Mouse (Mus musculus) heart, postnatal 36 days (tissue): ENCODE results near the gene Kcnk13. TPM values are rescaled to one million over a fixed set of nuclear protein-coding genes. Genes with fewer than 3 reads are reported as not detected.

Experiments used
- DNase-seq, 2 experiments: peaks; one replicate each; pipeline ENCODE4 v3.0.0; 2021 to 2022
- intact Hi-C: fragments of 180-260 bp; cut with DNase I; formaldehyde crosslinking; loops from one replicate; pipeline ENCODE4 v1.15.1; 2025
- total RNA-seq, 2 experiments: library from RNA; stranded (reverse); gene quantifications; 2 replicates each; pipeline ENCODE4 v1.2.3; 2021

Kcnk13 gene
- total RNA-seq, 2 experiments from 2014 or later, result 0.36 to 0.38 TPM

DNA sequence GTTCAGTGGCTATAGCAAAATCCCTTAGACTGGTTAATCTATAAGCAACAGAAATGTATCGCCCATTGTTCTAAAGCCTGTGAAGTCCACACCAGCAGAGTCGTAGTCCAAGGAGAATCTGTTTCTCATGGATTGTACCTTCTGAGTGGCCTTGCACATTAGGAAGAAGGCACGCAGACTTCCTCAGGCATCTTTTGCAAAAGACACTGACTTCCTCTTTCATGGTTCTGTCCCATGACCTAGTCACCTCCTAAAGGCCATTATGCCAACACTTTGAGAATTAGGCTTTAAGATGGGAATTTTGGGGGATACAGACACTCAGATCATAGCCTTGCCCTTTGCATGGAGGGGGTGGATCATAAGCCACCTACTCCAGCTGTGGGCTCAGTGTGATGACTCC is 48.5 kb downstream of the Kcnk13 start:
- intact Hi-C loops, result no loop called here
- DNase-seq, result no peak

DNA sequence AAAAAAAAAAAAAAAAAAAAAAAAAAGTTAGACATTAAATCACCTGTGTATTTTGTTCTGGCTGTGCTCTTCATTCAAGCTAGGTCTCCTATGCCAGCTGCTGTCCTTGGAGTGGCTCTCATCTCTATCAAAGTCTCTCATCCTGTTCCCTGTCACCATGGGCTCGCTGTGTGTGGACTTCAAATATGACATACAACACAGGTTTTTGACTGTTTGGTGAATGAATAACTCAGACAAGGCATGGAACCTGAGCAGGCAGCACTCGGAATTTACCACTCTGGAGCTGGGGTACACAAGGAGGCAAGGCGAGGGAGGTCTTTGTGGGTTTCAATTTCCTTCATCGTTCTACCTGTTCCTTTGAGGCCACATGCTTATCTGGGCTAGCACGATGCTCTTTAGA is 50.8 kb downstream of the Kcnk13 start:
- intact Hi-C loops, result no loop called here

DNA sequence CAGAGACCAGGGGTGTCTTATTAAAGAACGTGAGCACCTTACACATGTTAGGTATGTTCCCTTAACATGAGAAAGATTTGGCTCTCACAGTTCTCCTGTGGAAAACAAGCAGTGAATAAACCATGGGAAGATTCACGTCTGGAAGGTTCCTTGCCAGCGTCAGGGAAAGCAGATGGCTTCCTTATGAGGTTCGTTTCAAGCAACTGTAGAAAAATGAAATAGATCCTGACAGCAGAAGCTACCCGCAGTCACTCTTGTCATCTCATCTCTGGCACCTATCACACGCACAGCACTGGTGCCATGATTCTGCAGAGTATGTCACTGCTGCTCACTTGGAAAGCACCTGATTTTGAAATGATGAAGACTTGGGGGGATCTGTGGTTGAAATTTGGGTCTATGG is 53.4 kb downstream of the Kcnk13 start:
- DNase-seq, result no peak
- intact Hi-C loops, result no loop called here

More for the DNA sequence above, 50.8 kb downstream of the Kcnk13 start:
- DNase-seq, result no peak

DNA sequence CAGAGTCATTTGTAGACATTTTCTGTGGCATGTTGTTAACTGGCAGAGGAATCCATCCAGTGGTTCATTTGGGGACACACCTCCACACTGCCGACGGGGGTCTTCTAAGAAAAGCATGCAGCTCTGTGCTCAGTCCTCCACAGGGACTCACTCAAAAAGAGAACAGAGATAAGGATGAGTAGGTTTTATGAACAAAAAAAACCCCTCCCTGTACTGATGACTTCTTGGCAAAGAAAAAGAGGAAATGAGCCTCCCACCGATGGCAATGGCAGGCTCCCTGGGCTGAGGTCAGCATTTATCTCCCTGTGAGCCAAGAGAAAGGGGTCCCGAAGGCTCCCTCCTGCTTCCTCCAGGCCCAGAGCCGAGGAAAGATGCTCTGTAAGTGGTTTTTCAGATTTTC is 58.2 kb downstream of the Kcnk13 start:
- no peak for DNase-seq
- intact Hi-C loops, result no loop called here

DNA sequence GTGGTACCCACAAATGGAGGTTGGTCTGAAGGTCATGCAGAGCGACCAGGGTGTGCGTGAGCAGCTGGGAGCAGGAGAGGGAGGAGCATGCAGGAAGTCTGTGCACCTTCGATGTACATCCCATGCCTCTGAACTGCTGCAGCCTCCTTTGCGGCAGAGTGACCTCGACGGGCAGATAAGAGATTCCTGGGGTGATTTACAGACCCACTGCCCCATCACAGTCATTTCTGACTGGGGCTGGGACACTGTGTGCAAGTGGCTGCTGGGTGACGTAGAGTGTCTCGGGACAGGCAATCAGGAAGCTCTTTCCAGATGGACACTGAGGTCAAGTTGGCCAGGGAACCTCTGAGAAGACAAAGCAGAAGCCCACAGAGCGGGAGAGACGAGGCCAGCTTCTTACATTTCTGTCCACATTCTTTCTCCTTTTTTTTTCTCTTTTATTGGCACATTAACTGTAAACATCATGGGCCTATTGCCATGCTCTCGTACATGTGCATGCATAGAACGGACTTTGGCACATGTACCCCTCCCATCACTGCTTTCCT is 59.6 kb downstream of the Kcnk13 start:
- intact Hi-C loops, result no loop called here
- no peak for DNase-seq

DNA sequence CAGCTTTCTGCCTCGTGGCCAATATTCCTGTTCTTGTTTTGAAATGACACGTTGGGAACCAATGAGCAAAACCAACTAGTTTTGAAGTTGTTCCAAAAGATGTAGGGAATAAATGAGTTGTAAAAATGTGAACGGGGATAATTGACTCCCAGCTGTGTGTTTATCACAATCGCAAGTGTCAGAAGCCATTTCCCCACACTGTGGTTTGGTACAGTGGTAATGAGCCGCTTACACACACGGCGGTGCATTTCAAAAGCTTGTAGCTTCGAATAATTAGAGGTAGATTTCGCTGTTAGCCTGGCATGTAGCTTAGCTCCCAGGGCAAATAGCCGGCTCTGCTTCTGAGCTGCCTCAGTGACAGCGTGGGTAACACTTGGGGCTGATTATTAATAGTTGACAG is 61.4 kb downstream of the Kcnk13 start:
- intact Hi-C loops, result no loop called here
- no peak for DNase-seq

DNA sequence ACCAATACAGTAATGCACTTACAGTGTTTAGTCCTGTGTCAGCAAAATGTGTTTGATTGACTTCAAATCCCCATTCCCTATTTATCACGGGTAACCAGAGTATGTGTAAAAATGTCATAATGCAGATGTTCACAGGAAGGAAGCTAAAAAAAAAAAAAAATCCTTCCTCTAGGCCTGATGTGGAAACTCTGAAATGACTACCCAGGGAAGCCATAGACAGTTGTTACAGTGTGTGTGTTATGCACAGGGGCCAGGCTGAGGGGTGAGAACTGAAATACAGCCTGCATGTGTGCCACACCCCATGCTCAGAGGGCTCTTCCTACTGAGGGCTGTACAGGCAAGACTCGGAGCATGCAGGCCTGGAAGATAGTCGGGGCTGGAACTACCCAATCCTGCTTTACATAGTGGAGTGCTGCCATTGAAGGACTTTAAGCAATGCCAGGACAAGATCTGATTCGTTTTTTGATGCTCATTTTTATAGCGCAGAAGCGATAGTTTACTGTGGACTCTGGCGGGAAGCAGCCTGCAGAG is 62.5 kb downstream of the Kcnk13 start:
- DNase-seq, result no peak
- intact Hi-C loops, result no loop called here

DNA sequence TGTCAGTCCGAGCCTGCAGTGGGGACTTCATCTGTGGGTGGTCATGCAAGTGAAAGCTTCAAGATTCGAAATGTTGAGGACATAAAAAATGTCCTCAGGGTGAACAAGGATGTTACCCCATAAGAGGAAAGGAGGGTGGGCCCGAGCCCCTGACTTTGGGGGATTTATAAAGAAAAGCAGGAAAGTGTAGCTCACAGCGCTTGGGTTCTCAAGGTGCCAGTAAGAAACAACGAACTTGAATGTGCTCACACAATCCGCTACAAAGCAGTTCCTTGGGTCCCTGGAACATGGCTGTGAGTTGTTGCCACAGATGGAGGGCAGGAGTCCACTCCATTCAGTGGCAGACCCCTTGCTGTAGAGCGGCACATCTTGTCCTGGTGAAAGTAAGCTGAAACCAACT is 63.0 kb downstream of the Kcnk13 start:
- DNase-seq, result no peak
- intact Hi-C loops, result no loop called here

DNA sequence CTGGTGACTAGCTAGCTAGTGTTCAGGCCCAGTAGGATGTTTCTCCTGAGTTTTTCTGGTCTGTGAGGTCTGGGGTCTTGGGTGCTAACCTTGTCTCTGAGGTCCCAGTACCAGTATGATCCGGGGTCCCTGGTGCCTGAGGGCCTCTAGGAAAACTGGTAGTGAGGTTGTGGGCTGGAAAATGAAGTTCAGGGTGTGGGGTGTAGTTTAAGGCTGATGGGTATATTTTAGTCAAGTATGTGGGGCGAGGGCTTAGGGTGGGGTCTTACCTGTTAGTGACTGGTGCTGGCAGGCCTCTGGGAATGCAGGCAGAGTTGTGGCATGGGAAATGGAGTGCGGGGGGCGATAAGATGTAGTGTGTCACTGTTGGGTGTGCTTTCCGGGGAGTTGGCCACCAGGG is 67.4 kb downstream of the Kcnk13 start:
- DNase-seq, result no peak
- intact Hi-C loops, result no loop called here

DNA sequence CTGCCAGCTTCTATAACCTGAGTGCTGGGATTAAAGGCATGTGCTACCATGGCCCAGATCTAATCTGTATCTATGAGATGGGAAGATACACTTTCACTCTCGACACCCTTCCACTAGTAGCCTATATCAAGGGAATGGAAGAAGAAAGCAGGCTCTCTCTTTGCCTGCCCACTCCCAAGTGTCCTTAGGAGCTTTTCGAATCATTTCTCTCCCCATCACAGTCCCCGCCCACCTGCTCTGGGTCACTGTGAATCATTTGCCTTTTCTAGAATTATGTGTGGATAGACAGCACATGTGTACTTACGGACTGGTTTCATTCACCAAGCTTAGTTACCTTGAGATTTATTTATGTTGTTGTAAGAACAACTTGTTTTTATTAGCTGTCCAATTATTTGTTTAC is 68.2 kb downstream of the Kcnk13 start:
- intact Hi-C loops, result no loop called here

DNA sequence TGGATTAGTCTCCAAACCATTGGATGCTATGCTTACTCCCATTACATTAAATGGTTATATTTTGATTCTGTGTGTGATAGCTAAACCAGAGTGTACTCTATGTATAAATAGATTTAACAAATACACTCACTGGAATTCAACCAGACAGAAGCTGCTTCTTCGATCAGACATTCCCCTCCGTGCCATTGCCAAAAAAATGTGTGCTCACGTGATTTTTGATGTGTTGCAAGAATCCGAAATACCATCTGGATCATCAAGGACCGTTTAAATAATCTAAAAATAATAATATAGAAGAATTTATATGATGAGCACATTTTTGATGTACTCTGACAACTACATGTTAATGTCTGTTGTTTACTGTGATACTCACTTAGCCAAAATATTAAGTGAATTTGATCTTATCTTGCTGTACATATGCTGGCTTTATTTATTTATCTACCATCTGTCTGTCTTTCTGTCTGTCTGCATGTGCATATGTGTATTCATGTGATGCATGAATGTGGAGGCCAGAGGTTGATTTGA is 74.5 kb downstream of the Kcnk13 start:
- no peak for DNase-seq
- intact Hi-C loops, result no loop called here

More for the DNA sequence above, 68.2 kb downstream of the Kcnk13 start:
- no peak for DNase-seq

DNA sequence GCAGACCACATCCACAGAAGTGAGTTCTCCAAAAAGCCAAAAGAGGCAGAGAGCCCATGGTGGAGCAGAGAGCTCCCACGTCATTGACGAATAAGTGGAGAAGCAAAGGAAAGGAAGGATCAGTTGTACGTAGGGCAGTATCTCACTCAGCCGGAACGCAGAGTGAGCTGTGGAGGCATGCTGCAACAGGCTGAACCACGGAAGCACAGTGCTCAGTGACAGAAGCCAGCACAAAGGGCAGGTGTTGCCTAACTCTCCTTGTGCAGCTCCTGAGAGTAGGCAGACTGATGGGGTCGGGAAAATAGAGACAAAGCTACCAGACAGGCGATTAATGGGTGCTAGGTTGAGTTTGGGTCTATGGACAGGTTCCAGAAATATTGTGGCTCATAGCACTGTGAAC is 77.8 kb downstream of the Kcnk13 start:
- no peak for DNase-seq
- intact Hi-C loops, result no loop called here

DNA sequence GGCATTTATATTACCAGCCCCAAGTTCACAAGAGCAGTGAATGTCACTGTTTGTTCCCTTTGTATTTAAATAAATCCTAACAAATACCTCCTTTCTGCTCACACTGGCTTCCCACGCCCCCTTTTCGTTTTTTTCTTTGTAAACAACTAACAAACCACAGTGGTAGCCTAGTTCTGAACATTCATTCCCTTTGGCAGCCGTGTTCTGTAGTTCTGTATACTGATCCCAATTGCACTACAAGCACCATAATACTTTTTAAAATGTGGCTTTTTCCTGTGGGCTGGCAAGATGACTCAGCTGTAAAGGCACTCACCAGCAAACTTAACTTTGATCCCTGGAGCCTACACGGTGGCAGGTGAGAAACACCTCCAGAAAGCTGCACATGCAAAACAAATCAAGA is 80.4 kb downstream of the Kcnk13 start:
- DNase-seq, result no peak
- intact Hi-C loops, result no loop called here

DNA sequence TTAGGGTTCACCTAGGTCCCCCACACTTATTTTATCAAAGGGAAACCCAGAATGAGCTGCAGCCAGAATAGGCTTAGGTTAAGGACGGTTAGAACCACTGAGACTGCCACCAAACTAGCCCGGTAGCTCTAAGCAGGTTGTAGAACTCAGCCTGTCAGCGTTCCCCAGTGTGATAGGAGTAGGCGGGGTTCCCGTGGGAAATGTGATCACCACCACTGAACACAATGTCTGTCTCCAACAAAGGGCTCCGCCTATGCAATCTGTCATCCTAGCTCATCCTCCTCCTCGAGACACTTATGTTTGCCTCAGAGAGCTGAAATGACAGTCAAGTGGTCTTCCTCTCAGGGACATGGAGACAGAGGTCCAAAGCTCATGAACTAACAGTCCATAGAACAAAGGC is 86.3 kb downstream of the Kcnk13 start:
- intact Hi-C loops, result no loop called here
- no peak for DNase-seq

DNA sequence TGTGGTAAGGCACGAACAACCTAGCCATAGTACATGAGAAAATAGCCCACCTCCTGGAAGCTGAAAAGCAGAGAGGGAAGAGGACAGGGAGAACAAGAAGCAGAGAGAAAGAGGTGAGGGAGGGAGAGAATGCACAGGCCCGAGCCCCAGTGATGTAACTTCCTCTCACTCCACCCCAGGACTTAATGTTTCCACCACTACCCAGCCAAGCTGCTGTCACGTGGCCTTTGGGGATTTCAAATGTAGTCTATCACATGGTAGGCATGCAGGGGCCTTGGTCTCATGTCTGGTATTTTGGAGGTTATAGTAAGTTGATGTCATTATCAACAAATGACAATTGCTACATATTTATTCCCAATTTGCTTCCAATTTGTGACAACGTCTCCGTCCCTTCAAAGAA is 89.3 kb downstream of the Kcnk13 start:
- intact Hi-C loops, result no loop called here
- no peak for DNase-seq

DNA sequence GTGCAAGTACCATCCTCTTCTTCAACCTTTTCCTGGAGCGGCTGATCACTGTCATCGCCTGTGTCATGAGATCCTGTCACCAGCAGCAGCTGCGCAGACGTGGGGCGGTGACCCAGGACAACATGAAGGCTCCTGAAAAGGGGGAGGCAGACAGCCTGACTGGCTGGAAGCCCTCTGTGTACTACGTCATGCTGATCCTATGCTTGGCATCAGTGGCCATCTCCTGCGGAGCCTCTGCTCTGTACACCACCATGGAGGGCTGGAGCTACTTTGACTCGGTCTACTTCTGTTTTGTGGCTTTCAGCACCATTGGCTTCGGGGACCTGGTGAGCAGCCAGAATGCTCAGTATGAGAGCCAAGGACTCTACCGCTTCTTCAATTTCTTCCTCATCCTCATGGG is 96.8 kb downstream of the Kcnk13 start:
- no peak for DNase-seq
- intact Hi-C loops, result no loop called here

DNA sequence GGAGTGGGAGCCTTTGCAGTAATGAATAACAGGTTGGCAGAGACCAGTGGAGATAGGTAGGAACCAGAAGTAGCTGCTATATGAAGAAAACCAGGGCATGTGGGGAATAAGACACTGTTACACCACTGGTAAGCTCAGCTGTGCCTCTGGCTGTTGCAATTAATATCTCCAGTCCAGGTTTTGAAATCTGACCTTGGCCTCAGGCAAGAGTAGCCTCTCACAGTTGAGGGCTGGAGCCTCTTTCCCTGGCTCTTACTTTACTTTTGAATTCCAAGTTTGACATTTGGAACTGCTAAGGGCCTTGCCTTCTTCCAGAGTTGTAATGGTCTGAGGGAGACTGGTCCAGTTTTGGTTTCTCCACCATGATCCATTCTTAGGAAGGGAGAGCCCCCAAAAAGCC is 97.5 kb downstream of the Kcnk13 start:
- DNase-seq, result no peak
- intact Hi-C loops, result no loop called here

DNA sequence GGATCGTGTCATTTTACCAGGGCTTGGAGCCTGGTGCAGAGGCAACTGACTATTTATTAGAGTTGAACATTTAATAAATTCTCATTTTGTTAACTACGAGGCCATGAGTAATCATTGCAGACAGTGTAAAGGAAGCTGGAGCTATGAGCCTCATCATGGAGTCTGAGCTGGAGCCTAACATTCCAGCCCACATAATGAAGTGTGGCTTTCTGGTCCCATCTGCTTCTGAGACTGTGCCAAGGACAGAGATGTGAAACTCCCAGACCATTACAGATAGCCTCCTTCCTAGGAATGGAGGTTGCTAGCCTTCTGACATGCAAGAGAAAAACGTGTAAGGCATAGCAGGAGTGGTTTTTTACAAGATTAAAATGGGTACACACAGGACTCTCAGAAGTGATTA is 98.3 kb downstream of the Kcnk13 start:
- DNase-seq, result no peak
- intact Hi-C loops, result no loop called here

DNA sequence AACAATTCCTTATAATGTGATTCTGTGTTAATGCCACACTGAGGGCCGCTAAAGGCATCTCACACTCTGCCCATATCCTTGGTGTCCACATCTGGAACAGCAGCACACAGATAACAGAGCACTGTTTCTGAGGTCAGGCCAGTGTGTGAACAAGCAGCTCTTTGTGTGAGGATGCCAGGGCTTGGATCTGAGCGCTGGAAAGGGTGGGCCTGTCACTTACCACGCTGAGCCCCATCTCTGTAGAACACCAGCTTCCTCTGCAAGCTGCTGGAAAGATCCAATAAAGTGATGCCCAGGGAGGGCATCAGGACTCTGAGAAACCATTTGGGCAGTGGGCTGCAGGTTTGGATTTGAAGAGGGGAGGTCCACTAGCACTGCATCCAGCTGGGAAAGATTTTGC is 100.8 kb downstream of the Kcnk13 start:
- DNase-seq, result no peak
- intact Hi-C loops, result no loop called here

DNA sequence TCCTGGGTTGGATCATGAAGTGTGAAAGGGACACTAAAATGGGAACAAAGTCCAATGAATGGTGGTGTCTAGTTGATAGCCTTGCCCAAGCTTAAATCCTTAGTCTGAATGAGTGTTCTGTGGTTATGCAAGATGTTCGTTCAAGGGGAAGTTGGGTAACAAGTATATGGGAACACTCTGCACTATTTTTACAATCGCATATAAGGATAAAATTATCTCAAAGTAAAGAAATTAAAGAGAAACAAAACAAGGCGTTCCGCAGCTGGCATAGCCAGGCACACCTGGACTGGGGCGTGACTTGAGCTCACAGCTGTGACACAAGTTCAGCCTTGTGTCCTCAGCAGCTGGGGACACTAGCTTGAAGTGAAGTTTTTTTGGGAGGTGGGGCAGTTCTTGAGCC is 103.2 kb downstream of the Kcnk13 start:
- intact Hi-C loops, result no loop called here
- DNase-seq, result peak; percentile 38 to 56

DNA sequence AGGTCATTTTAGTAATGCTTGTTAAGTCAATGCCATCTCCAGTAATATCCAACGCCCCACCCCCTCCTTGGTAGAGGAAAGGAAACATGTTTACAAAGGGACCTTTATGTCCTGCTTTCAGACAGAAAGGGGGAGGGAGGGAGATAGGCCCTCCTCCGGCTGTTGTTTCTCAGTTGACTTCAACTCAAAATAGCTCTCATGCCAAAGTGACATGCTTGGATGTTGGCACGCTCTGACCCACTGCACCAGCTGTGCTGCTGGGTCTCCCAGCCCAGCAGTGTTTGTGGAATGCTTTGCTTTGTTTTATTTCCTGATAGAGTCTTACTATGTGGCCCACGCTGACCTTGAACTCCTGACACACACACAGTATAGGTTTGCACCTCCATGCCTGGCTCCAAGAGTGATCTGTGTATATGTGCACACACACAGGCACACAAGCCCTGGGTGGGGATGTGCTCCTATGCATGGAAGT is 108.9 kb downstream of the Kcnk13 start:
- DNase-seq, result no peak
- intact Hi-C loops, result no loop called here

DNA sequence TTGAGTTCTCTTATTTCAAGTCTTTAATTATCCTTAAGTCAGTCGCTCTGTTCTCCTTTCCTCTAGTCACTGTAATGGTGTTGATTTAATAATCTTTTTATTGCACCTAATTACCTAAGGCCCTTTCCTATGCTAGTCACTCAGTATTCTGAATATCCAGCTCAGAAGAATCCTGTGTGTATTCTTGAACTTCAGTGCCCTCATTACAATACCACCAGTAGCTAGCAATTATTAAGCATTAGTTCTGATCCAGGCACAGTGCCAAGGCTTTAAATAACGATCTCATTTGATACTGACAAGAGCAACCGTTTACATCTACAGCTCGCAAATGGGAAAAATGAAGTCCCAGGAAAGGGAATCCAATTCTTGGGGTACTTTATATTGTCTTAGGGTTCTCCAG is 111.4 kb downstream of the Kcnk13 start:
- DNase-seq, result no peak
- intact Hi-C loops, result no loop called here
